Mouse (Mus musculus) macrophage (primary cell): ENCODE results near the gene Mars. TPM values are rescaled to one million over a fixed set of nuclear protein-coding genes. Genes with fewer than 3 reads are reported as not detected.
"Not testable (repeated sequence)": the region's sequence is repeated elsewhere in the genome, so short reads cannot be mapped to it uniquely, and the experiment has no call there.

ENCODE experiments used
- H3K27ac ChIP-seq: fragments of 350-480 bp; formaldehyde crosslinking; 2 replicates; pipeline ENCODE4 v1.9.0; 2021
- H3K36me3 ChIP-seq: fragments of 350-480 bp; formaldehyde crosslinking; 2 replicates; pipeline ENCODE4 v1.9.0; 2021; ENCODE audit errors: inconsistent target
- H3K4me3 ChIP-seq: fragments of 350-480 bp; formaldehyde crosslinking; 2 replicates; pipeline ENCODE4 v1.9.0; 2021; ENCODE audit errors: inconsistent target
- H3K79me2 ChIP-seq: fragments of 350-480 bp; formaldehyde crosslinking; 2 replicates; pipeline ENCODE4 v1.9.0; 2021; ENCODE audit errors: inconsistent target
- WGBS: methylation state at CpG from one replicate; pipeline ENCODE4 v1.1.7; 2026; ENCODE audit warnings: inconsistent platforms; ENCODE audit not compliant: missing documents; 5-methylcytosine and 5-hydroxymethylcytosine counted together
- polyA plus RNA-seq: library from polyadenylated mRNA; stranded (reverse); fragments of 250-400 nt; gene quantifications from 3 replicates; pipeline ENCODE4 v1.2.4, GENCODE M21; 2018; ENCODE audit warnings: inconsistent platforms

The Mars gene
- polyA plus RNA-seq, 1 experiment from 2014 or later = 20.2 TPM

DNA sequence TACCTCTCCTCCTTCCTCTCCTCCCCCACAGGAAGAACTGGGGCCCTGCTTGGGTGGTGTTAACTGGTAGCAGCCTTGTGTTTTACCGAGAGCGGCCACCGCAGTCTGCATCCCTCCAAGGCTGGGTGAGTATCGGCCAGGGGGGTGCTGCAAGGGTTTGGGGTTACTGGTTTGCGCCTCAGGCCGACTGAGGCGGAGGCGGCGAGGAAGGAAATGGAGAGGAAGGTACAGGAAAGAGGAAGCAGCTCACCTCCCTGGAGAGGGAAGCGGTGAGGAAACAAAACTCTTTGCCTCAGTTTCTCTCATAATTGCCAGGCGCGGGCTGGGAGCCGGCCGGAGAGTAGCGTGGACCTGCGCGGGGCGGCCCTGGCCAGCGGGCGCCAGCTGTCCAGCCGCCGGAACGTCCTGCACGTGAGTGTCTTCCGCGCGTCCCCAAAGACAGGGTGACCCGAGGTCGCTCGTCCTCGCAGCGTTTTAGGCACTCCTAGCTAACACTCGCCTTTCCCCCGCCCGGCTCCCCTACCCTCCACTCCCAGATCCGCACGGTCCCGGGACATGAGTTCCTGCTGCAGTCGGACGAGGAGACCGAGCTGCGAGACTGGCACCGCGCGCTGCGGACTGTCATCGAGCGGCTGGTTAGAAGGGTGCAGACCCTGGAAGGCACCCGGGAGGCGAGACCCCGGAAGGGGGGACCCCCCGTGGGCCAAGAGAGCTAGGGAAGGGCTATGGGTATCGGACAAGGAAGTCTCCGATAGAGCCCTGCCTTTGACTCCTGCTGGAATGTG is 14.6 kb upstream of the Mars start:
- Histone ChIP-seq H3K79me2 (peaks cover 13% of the 10 kb centered on the region), H3K27ac (no peak overlapping the region), H3K36me3 (peaks cover 45% of the 10 kb centered on the region; the same call in 1 of the 2 replicates), H3K4me3 (no peak overlapping the region)
- 56% methylated on average over 48 of the region's 54 CpGs for WGBS

GRCm38 (mm10) chr10:127325454-127326016 is 13.9 kb upstream of the Mars start:
- no peak overlapping the region for H3K27ac ChIP-seq
- no peak overlapping the region for H3K4me3 ChIP-seq
- H3K79me2 ChIP-seq = peaks cover 13% of the 10 kb centered on the region
- WGBS = 28% methylated on average over 14 of the region's 14 CpGs
- H3K36me3 ChIP-seq = peaks cover 45% of the 10 kb centered on the region; the same call in 1 of the 2 replicates

DNA sequence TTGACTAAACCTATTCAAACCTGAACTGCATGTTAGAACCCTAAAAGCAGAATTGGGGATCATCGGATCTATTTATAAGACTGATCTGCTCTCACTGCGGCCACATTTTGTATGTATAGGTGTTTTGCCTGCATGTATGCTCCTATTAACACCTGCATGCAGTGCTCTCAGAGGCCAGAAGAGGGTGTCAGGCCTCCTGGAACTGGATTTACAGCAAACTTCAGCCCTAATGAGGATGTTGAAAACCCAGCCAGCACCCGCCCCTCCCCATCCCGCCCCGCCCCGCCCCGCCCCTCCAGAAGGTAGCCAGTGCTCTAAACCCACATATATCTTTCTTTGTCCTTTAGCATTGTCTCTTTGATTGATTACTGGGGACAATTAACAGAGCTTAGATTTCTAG is 12.9 kb upstream of the Mars start:
- Histone ChIP-seq H3K79me2 (peaks cover 13% of the 10 kb centered on the region), H3K36me3 (peaks cover 34% of the 10 kb centered on the region; the same call in 1 of the 2 replicates), H3K4me3 (peak overlapping the region; percentile 79), H3K27ac (peak overlapping the region; percentile 95)
- WGBS = 0% methylated on average over 7 of the region's 7 CpGs

- peaks cover 13% of the 10 kb centered on the region for H3K79me2 ChIP-seq
- 9% methylated on average over 17 of the region's 17 CpGs for WGBS
- H3K4me3 ChIP-seq = peak overlapping the region; percentile 79
- peaks cover 22% of the 10 kb centered on the region; the same call in 1 of the 2 replicates for H3K36me3 ChIP-seq
- H3K27ac ChIP-seq = peak overlapping the region; percentile 95
These were observed 11.7 kb upstream of the Mars start for GRCm38 (mm10) chr10:127323131-127323855.

GRCm38 (mm10) chr10:127322669-127323068 is 11.1 kb upstream of the Mars start:
- Histone ChIP-seq H3K27ac (peak overlapping the region; percentile 95), H3K4me3 (peak overlapping the region; percentile 79), H3K79me2 (peaks cover 13% of the 10 kb centered on the region), H3K36me3 (peaks cover 16% of the 10 kb centered on the region; the same call in 1 of the 2 replicates)
- 51% methylated on average over 4 of the region's 4 CpGs for whole genome bisulfite sequencing

DNA sequence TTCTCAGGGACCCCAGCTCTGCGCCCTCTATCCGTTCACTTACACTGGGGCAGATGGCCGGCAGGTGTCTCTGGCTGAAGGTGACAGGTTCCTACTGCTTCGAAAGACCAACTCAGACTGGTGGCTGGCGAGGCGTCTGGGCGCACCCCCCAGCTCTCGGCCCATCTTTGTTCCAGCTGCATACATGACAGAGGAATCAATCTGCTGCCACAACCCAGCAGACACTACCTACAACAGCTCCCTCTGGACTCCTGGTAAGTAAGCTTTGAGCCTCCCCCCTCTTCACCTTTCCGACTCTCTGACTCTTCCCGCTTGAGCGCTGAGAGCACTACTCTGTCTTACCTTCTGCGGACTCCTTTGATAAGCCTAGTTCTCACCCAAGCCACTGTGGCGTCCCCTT is 10.6 kb upstream of the Mars start:
- H3K27ac ChIP-seq = peak overlapping the region; percentile 95
- peaks cover 13% of the 10 kb centered on the region for H3K79me2 ChIP-seq
- 94% methylated on average over 12 of the region's 13 CpGs for WGBS
- peaks cover 11% of the 10 kb centered on the region; the same call in 1 of the 2 replicates for H3K36me3 ChIP-seq
- H3K4me3 ChIP-seq = no peak overlapping the region

GRCm38 (mm10) chr10:127321621-127322020 is 10.0 kb upstream of the Mars start, which contains the start of gene Arhgap9:
Gene Arhgap9 (plus strand): TSS chr10:127321964.
- peak within 1 kb of the TSS; percentile 79 for H3K4me3 ChIP-seq
- H3K27ac ChIP-seq = peak within 1 kb of the TSS; percentile 95
- peaks cover 8% of the 10 kb centered on the region; the same call in 1 of the 2 replicates for H3K36me3 ChIP-seq
- peaks cover 13% of the 10 kb centered on the region for H3K79me2 ChIP-seq
- 52% methylated on average over 3 of the region's 3 CpGs for WGBS

DNA sequence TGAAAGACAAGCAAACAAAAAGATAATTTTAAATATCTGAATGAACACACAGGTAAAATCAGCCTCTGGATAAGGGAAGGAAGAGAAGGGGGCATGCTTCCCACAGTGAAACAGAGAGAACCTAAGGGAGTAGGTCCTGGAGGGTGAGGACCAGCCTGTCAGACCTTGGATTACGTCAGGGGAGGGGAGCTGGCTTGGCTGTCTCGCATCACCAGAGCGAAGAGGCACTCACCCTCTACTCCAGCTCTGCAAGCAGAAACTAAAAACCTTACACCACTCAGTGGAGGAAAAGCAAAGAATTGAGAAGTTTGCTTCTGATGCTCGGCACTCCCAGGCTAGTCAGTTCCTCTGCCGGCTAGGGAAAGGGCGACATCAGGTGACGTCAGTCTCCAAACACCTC is 8.4 kb upstream of the Mars start:
- no peaks in the 10 kb centered on the region for H3K36me3 ChIP-seq
- peaks cover 13% of the 10 kb centered on the region for H3K79me2 ChIP-seq
- 87% methylated on average over 7 of the region's 7 CpGs for whole genome bisulfite sequencing
- H3K4me3 ChIP-seq = no peak overlapping the region
- no peak overlapping the region for H3K27ac ChIP-seq

DNA sequence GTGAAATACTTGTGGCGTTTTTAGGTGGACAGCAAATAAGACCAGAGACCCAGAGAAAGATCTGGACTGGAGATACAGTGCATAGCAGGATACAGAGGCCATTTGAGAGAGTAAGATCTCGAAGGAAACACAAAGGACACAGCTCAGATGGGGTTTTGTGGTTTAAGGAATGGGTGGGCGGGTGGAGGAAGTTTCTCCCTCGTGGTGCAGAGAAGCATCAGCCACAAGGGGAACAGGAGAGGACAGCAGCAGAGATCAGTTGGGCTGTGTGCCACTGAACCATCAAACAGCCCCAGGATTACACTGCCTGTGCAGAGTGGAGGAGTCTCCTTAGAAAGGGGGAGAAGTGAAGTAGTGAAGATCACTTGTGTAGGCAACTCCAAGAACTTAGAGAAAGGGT is 6.4 kb upstream of the Mars start:
- H3K27ac ChIP-seq = no peak overlapping the region
- 18% methylated on average over 4 of the region's 4 CpGs for WGBS

GRCm38 (mm10) chr10:127317277-127317676 is 5.7 kb upstream of the Mars start:
- Histone ChIP-seq H3K79me2 (no peaks in the 10 kb centered on the region; the same call in 1 of the 2 replicates), H3K36me3 (no peaks in the 10 kb centered on the region), H3K4me3 (no peak overlapping the region), H3K27ac (no peak overlapping the region)
- 91% methylated on average over 2 of the region's 2 CpGs for WGBS

More for the DNA sequence above, 6.4 kb upstream of the Mars start:
- Histone ChIP-seq H3K79me2 (no peaks in the 10 kb centered on the region; the same call in 1 of the 2 replicates), H3K36me3 (no peaks in the 10 kb centered on the region), H3K4me3 (no peak overlapping the region)

DNA sequence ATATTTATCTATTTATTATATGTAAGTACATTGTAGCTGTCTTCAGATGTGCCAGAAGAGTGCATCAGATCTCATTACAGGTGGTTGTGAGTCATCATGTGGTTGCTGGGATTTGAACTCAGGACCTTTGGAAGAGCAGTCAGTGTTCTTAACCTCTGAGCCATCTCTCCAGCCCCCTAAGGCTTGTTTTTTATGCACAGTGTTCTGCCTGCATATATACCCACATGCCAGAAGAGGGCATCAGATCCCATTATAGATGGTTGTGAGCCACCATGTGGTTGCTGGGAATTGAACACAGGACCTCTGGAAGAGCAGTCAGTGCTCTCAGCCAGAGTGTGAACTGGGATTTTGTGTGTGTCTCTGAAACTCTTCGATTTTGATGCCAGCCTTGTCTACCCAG is 3.4 kb upstream of the Mars start:
- not testable (repeated sequence) for H3K36me3 ChIP-seq, H3K79me2 ChIP-seq, H3K27ac ChIP-seq, H3K4me3 ChIP-seq
- WGBS = 100% methylated on average over 1 of the region's 1 CpGs

DNA sequence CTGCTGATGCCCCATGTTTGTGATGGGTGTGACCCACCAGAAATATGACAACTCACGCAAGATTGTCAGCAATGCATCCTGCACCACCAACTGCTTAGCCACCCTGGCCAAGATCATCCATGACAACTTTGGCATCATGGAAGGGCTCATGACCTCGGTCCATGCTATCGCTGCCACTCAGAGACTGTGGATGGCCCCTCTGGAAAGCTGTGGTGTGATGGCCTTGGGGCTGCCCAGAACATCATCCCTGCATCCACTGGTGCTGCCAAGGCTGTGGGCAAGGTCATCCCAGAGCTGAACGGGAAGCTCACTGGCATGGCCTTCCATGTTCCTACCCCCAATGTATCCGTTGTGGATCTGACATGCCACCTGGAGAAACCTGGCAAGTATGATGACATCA is 1.9 kb upstream of the Mars start:
- not testable (repeated sequence) for H3K36me3 ChIP-seq, H3K27ac ChIP-seq, H3K4me3 ChIP-seq, H3K79me2 ChIP-seq
- 100% methylated on average over 4 of the region's 5 CpGs for WGBS

DNA sequence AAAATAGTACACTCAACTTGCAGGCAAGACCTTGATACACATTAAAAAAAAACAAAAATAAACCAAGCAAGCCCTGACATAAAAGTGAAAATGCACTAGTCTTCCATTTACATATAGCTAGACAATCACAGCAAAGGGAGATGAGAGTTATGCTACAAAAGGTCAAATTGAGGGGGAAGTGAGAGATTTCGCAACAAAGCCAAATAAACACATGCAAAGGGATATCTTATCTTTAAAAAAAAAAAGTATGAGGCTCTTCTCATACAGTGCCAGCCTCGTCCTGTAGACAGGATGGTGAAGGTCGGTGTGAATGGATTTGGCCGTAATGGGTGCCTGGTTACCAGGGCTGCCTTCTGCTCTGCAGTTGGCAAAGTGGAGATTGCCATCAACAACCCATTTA is 1.3 kb upstream of the Mars start:
- 0 out of 2 replicates have a peak overlapping the region, but pooled peaks have one; percentile 75 for H3K4me3 ChIP-seq
- peak overlapping the region; percentile 77 for H3K27ac ChIP-seq

DNA sequence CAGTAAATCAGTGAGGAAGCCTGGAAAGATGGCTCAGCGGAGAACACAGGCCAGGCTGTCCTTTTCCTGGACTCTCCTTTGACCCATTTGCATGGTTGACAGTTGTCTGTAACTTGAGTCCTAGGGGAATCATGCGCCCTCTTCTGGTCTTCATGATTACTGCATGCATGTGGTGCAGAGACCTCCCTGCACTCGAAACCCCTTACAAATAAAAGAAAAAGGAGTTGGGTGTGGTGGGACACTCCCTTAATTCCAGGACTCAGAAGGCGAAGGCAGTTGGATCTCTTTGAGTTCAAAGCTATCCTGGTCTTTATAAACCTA is 730 bp upstream of the Mars start:
- Histone ChIP-seq H3K36me3 (peaks cover 16% of the 10 kb centered on the region), H3K4me3 (peak overlapping the region; percentile 75), H3K27ac (peak overlapping the region; percentile 77), H3K79me2 (peaks cover 9% of the 10 kb centered on the region; the same call in 1 of the 2 replicates)
- WGBS = 2% methylated on average over 4 of the region's 4 CpGs

More for the DNA sequence above, 1.3 kb upstream of the Mars start:
- Histone ChIP-seq H3K36me3 (peaks cover 10% of the 10 kb centered on the region), H3K79me2 (peaks cover 9% of the 10 kb centered on the region; the same call in 1 of the 2 replicates)
- 33% methylated on average over 3 of the region's 4 CpGs for WGBS
